Mouse (Mus musculus) bone marrow macrophage, adult 2 months (primary cell): ENCODE results near the gene P4ha1.

Experiments
- CTCF ChIP-seq: IDR thresholded peaks from 2 replicates; pipeline ENCODE4 v1.5.1; 2012; ENCODE audit warnings: low read depth, mild to moderate bottlenecking, low read length, moderate library complexity
- POLR2A ChIP-seq: IDR thresholded peaks from 2 replicates; pipeline ENCODE4 v1.6.1; 2012; ENCODE audit warnings: mild to moderate bottlenecking, low read depth, low read length, borderline replicate concordance

DNA sequence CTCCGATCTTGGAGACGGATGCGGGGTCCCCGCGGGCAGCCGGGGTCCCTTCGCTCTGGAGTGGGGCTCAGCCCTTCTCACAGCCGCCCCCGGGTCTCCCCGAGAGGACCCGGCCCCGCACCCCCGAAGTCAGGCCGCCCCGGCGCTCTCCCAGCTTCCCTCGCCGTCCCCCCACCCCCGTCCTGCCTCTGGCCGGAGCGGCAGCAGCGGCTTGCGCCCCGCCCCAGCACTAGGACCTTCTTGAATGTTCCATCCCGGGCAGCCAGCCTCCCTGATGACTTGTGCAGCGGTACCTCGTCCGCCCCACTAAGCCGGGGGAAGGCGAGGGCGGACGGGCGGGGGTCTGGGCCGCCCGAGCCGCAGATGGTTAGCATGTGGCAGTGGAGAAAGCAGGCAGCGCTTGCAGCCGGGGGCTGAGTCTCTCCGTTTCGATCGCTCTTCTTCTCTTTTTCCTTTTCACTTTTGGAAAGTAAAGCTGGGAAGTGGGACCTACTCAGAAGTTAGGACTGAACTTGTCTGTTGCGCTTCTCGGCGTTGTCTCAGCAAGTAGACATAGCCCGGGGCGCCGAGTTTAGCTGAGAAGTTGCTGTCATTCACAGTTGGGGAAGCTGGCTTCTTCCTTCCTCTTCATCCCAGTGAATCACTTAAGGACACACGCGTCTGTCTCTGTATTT, 529 bp downstream of the P4ha1 start:
- TF ChIP-seq CTCF (no peak), POLR2A (no peak)
